Mouse (Mus musculus): ENCODE measurements around the gene Mogs. TPM values are rescaled to one million over a fixed set of nuclear protein-coding genes. Genes with fewer than 3 reads are reported as not detected.

Gene Mogs
- polyA plus RNA-seq, 1 experiment = 33.5 TPM

DNA sequence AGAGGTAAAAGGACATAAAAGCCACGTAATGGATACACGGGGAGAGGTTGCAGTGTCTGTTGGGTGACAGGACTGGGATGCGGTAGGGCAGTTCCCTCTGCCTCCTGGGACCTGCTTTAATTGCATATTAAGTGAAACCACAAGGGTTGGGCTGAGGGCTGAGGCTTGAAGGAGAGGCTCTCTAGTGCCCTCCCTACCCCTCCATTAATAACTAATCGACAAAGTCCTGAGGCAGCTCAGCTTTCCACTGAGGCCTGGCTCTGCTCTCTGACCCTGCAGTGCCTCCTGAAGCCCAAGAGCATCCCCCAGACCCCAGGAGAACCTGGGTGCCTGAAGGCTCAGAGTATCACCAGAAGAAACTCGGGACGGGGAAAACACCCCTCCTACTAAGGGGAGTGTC, 30.8 kb upstream of the Mogs start:
- WGBS = 6% methylated on average over 6 of the region's 6 CpGs
- Histone ChIP-seq H3K27ac (ENCODE audit: insufficient read depth, low read length) (no peak overlapping the region), H3K4me1 (ENCODE audit: control insufficient read depth, insufficient read depth, low read length) (peaks cover 7% of the 10 kb centered on the region; the same call in 1 of the 2 replicates), H3K4me3 (replicated peaks; ENCODE audit: insufficient read depth, low read depth, low read length) (no peak overlapping the region), H3K27me3 (ENCODE audit: control insufficient read depth, insufficient read depth, low read length) (no peaks in the 10 kb centered on the region; the same call in 1 of the 2 replicates)
- no peak for DNase-seq
- TF ChIP-seq POLR2A (IDR thresholded peaks at IDR 0.05; ENCODE audit: borderline replicate concordance, insufficient read depth, low read length) = no peak
- TF ChIP-seq CTCF (IDR thresholded peaks at IDR 0.05; ENCODE audit: borderline replicate concordance, insufficient read depth, low read depth, low read length) = no peak

DNA sequence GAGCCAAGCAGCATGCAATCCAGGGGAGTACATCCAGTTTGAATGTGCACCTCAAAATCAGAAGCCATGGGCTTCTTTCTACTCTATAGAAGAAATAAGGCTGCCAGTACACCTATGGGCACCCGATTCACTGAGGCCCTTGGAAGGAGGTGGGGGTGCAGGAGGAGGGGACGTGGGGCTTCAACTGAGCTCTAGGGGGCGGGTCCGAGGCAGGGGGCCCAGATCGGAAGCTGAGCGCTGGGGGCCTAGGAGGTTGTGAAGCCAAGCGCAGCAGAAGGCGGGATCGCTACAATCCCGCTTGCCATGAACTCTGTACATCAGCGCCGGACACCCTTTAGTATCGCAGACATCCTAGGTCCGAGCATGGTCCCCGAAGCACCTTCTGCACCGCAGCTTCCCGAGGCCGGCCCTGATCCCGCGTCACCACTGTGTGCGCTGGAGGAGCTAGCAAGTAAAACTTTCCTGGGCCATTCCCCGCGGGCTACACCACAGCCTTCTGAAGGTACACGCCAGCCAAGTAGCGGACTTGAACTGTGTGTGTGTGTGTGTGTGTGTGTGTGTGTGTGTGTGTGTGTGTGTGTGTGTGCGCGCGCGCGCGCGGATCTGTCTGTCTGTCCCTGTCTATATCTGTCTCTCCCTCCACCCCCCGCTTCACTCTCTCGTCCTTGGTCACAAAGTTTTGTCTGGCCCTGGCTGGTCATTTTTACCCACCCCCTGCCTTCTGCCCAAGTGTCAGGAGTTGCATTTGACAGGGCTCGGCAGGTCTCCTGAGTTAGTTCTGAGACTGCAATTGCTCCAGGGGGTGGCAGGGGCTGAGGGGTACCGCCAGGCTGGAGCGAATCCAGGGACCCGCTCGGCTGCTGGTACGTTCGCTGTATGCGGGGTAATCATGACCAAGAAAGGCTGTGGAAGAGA, 28.9 kb upstream of the Mogs start, which contains the start of gene Lbx2:
TSS of gene Lbx2 (plus strand) at position 247 of the 915 bp plus-strand sequence.
- Histone ChIP-seq H3K4me3 (replicated peaks; ENCODE audit: insufficient read depth, low read depth, low read length) (no peak within 1 kb of the TSS), H3K27me3 (ENCODE audit: control insufficient read depth, insufficient read depth, low read length) (no peaks in the 10 kb centered on the region; the same call in 1 of the 2 replicates), H3K4me1 (ENCODE audit: control insufficient read depth, insufficient read depth, low read length) (no peaks in the 10 kb centered on the region), H3K27ac (ENCODE audit: insufficient read depth, low read length) (no peak within 1 kb of the TSS)
- 3% methylated on average over 42 of the region's 42 CpGs for WGBS
- TF ChIP-seq POLR2A (IDR thresholded peaks at IDR 0.05; ENCODE audit: borderline replicate concordance, insufficient read depth, low read length) (no peak), CTCF (IDR thresholded peaks at IDR 0.05; ENCODE audit: borderline replicate concordance, insufficient read depth, low read depth, low read length) (no peak)
- no peak for DNase-seq

DNA sequence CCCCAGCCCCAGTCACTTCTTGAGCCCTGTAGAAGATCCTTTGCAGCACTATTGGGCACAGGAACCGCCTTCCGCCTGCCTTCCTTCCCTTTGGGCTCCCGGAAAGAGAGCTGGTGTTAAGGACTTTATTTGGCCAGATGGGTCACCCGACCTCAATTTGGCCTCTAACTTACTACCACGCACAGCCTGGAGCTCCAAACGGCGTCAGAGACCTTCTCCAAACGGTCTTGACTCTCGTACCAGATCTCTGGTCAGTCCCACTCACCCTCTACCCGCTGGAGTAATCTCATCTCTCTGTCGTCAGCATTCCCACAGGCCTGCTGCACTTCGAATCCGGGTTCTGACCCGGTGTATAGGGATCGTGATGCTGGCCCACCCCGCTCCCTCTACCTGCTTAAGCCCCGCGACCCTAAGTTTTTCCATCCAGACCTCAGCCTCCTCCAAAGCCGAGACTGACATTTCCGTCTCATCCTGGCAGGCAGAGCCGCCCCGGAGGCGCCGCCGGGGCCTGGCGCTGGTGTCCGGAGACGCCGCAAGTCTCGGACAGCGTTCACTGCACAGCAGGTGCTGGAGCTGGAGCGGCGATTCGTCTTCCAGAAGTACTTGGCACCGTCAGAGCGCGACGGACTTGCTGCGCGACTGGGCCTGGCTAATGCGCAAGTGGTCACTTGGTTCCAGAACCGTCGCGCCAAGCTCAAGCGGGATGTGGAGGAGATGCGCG, 27.9 kb upstream of the Mogs start:
- DNase-seq = no peak
- 2% methylated on average over 47 of the region's 47 CpGs for WGBS
- H3K27ac ChIP-seq (ENCODE audit: insufficient read depth, low read length) = no peak overlapping the region
- H3K4me3 ChIP-seq (replicated peaks; ENCODE audit: insufficient read depth, low read depth, low read length) = no peak overlapping the region
- H3K27me3 ChIP-seq (ENCODE audit: control insufficient read depth, insufficient read depth, low read length) = no peaks in the 10 kb centered on the region; the same call in 1 of the 2 replicates
- TF ChIP-seq CTCF (IDR thresholded peaks at IDR 0.05; ENCODE audit: borderline replicate concordance, insufficient read depth, low read depth, low read length) = no peak
- TF ChIP-seq POLR2A (IDR thresholded peaks at IDR 0.05; ENCODE audit: borderline replicate concordance, insufficient read depth, low read length) = no peak
- H3K4me1 ChIP-seq (ENCODE audit: control insufficient read depth, insufficient read depth, low read length) = no peaks in the 10 kb centered on the region

DNA sequence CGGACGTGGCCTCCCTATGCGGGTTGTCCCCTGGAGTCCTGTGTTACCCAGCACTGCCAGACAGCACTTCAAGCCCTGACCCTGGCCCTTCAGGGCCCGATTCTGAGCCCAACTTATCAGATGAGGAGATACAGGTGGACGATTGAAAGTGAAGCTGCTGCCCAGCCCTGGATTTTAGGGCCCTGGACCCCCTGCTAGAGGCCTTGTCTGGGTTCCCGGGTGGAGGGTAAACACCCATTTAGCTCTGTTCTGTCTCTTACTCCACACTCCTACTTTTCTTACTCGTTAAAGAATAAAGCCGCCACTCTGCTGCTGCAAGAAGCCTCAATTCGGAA, 27.4 kb upstream of the Mogs start:
- 7% methylated on average over 9 of the region's 9 CpGs for WGBS
- Histone ChIP-seq H3K4me1 (ENCODE audit: control insufficient read depth, insufficient read depth, low read length) (no peaks in the 10 kb centered on the region), H3K27me3 (ENCODE audit: control insufficient read depth, insufficient read depth, low read length) (no peaks in the 10 kb centered on the region; the same call in 1 of the 2 replicates), H3K27ac (ENCODE audit: insufficient read depth, low read length) (no peak overlapping the region), H3K4me3 (replicated peaks; ENCODE audit: insufficient read depth, low read depth, low read length) (no peak overlapping the region)
- DNase-seq = no peak
- TF ChIP-seq POLR2A (IDR thresholded peaks at IDR 0.05; ENCODE audit: borderline replicate concordance, insufficient read depth, low read length) (no peak), CTCF (IDR thresholded peaks at IDR 0.05; ENCODE audit: borderline replicate concordance, insufficient read depth, low read depth, low read length) (no peak)

DNA sequence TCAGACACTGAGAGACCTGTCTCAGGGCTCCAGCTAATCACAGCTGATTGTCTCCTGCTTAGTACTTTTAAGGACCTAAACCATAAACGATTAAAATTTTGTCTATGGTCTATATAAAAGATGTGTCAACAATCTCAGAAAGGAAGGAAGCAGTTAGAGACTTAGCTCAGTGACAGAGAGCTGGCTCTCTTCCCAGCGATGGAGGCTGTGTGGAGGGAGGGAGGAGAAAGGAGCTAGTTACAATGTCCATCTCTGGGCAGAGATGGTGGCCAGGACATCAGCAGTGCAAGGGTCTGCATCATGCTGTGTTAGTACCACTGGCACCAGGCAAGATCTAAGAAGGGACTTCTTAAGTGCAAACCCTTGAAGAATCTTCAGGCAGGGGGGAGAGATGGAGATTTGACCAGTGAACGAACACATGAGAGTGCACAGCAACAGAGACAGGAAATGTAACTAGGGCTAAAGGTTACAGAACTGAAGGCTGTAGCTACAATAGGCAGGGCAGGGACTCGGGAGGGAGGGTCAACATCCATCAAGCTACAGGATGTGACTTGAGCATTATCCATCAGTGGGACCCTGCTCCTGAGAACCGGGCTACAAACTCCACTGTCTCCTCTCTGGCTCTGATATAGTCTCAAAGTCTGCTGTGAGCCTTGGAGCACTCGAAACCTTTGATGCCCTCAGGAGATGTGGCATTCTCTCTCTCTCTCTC, 22.7 kb upstream of the Mogs start:
- no peak overlapping the region for H3K4me3 ChIP-seq (replicated peaks; ENCODE audit: insufficient read depth, low read depth, low read length)
- 32% methylated on average over 6 of the region's 6 CpGs for WGBS
- no peak overlapping the region for H3K27ac ChIP-seq (ENCODE audit: insufficient read depth, low read length)
- no peaks in the 10 kb centered on the region for H3K4me1 ChIP-seq (ENCODE audit: control insufficient read depth, insufficient read depth, low read length)
- TF ChIP-seq POLR2A (IDR thresholded peaks at IDR 0.05; ENCODE audit: borderline replicate concordance, insufficient read depth, low read length) (no peak), CTCF (IDR thresholded peaks at IDR 0.05; ENCODE audit: borderline replicate concordance, insufficient read depth, low read depth, low read length) (no peak)
- H3K27me3 ChIP-seq (ENCODE audit: control insufficient read depth, insufficient read depth, low read length) = no peaks in the 10 kb centered on the region; the same call in 1 of the 2 replicates
- no peak for DNase-seq

DNA sequence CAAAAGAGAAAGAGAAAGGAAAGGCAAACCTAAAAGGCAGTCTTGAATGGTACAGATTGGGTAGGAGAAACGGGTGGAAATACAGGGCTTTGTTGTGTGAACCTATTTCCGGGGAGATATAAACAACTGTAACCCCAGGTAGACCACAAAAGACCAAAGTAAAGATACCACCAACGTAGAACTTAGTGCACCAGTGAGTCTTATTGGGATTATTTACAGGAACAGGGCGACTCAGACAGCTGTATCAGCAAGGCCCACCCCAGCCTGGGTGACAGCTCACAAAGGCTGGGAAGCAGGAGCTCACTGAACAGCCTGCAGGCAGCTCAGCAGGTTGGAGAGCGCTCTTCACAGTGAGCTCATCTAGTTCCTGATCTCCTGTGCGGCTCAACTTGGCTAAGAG, 19.3 kb upstream of the Mogs start:
- H3K27me3 ChIP-seq (ENCODE audit: control insufficient read depth, insufficient read depth, low read length) = no peaks in the 10 kb centered on the region
- WGBS = 42% methylated on average over 6 of the region's 6 CpGs
- TF ChIP-seq CTCF (IDR thresholded peaks at IDR 0.05; ENCODE audit: borderline replicate concordance, insufficient read depth, low read depth, low read length) (no peak), POLR2A (IDR thresholded peaks at IDR 0.05; ENCODE audit: borderline replicate concordance, insufficient read depth, low read length) (no peak)
- no peak overlapping the region for H3K27ac ChIP-seq (ENCODE audit: insufficient read depth, low read length)
- no peak overlapping the region for H3K4me3 ChIP-seq (replicated peaks; ENCODE audit: insufficient read depth, low read depth, low read length)
- no peaks in the 10 kb centered on the region for H3K4me1 ChIP-seq (ENCODE audit: control insufficient read depth, insufficient read depth, low read length)
- no peak for DNase-seq

DNA sequence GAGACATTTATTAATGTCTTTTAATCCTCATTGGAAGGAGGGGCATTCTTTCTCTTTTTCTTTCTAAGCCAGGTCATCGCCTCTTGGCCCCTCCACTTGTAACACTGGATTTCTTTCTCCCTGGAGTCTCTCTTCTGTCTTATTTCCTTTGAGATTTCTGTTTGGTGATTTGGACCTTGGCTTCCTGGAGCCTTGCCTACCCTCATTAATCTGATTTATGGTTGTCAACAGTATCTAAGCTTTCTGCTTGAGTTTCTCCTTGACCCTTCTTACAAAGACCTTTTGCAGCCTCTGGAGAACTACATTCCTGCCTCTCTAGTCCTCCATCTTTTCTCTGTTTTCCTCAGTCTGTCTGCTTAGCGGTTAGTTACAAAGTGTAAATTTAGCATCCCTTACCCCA, 16.9 kb upstream of the Mogs start:
- WGBS = 75% methylated on average over 2 of the region's 2 CpGs
- Histone ChIP-seq H3K4me3 (replicated peaks; ENCODE audit: insufficient read depth, low read depth, low read length) (no peak overlapping the region), H3K27me3 (ENCODE audit: control insufficient read depth, insufficient read depth, low read length) (no peaks in the 10 kb centered on the region), H3K27ac (ENCODE audit: insufficient read depth, low read length) (no peak overlapping the region), H3K4me1 (ENCODE audit: control insufficient read depth, insufficient read depth, low read length) (peaks cover 11% of the 10 kb centered on the region)
- no peak for TF ChIP-seq CTCF (IDR thresholded peaks at IDR 0.05; ENCODE audit: borderline replicate concordance, insufficient read depth, low read depth, low read length)
- TF ChIP-seq POLR2A (IDR thresholded peaks at IDR 0.05; ENCODE audit: borderline replicate concordance, insufficient read depth, low read length) = no peak
- no peak for DNase-seq
